Mouse (Mus musculus) Patski (cell line): ENCODE results near the gene Wwox. TPM values are rescaled to one million over a fixed set of nuclear protein-coding genes. Genes with fewer than 3 reads are reported as not detected.

Source experiments
- ATAC-seq: fragments of 100-300 bp; one replicate; pipeline ENCODE4 v1.8.0; 2021
- CTCF ChIA-PET: fragments of 350-600 bp; sonication (Branson Sonifier 250); formaldehyde crosslinking; loops from one replicate; lab custom pipeline; 2022; ENCODE audit warnings: inconsistent platforms; lab: Charles Lee
- POLR2A ChIA-PET: fragments of 350-600 bp; sonication (Branson Sonifier 250); formaldehyde crosslinking; loops from one replicate; lab custom pipeline; 2022; ENCODE audit warnings: antibody characterized with exemption, inconsistent platforms; lab: Charles Lee
- DNase-seq: peaks from one replicate; pipeline ENCODE4 v3.0.0-alpha.2; 2011; ENCODE audit warnings: low read depth, low spot score
- H3K27me3 ChIP-seq: fragments of 371-371 bp; one replicate; pipeline ENCODE4 v1.5.1; 2021
- CTCF ChIP-seq: fragments of 100-300 bp; IDR thresholded peaks from one replicate; pipeline ENCODE4 v1.5.1; 2021
- in situ Hi-C: fragments of 300-500 bp; cut with MboI; formaldehyde crosslinking; loops from 3 replicates; pipeline ENCODE4 v1.11.1; 2018; ENCODE audit warnings: low pct_unique_long_range_greater_than_20kb, mixed read lengths
- polyA plus RNA-seq: library from polyadenylated mRNA; unstranded; gene quantifications from one replicate; pipeline ENCODE4 v1.2.3, GENCODE M21; 2021

Wwox gene
- polyA plus RNA-seq, 1 experiment from 2014 or later, result 21.9 TPM

DNA sequence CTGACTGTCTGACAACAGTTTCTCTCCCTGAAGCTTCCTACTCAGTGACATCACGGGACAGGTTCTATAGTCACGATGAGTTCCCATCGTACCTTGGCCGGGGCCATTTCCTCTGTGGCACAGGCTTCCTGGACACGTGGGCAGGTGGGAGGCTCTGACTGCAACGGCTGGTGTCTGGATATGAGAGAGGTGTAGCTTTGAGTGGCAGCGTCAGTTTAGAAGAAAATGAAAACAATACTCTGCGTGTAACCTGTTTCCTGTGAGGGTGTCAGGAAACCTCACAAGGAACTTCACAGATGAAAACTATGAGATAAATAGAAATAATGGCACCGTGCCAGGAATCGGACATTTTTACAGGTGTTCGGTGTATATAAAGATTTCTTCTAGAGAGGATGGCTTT lies 750.4 kb downstream of the Wwox start:
- DNase-seq (no peak), ATAC-seq (no peak)
- in situ Hi-C loops, result no loop called here
- POLR2A ChIA-PET, result no interaction called here
- CTCF ChIA-PET, result no interaction called here
- H3K27me3 ChIP-seq, result no peaks in the 10 kb centered on the region
- no peak for TF ChIP-seq CTCF

DNA sequence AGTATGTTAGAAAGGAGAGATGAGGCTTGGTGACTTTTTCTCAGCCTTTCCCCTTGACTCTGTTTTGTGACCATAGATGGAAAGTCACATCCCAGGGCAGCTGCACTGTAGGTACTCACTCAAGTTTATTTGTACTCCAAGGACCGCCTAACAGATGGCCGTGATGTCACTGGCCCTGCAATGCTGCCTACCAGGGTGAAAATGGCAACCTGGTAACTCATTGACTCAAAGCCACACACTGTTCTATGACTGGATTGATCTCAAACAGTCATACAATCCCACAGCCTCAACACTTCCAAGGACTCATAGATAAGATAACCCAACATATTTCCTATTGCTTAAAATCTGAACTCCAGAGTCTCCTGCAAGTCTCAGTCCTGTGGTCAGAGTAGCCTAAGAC lies 754.3 kb downstream of the Wwox start:
- DNase-seq, result no peak
- ChIA-PET POLR2A (no interaction called here), CTCF (interaction anchor here (1.2 kb wide), 1 partner anchor 36 kb away, joined by 4 read pairs; no protein-coding TSS in a partner anchor)
- ATAC-seq, result no peak
- in situ Hi-C loops, result no loop called here
- H3K27me3 ChIP-seq, result no peaks in the 10 kb centered on the region
- no peak for TF ChIP-seq CTCF

DNA sequence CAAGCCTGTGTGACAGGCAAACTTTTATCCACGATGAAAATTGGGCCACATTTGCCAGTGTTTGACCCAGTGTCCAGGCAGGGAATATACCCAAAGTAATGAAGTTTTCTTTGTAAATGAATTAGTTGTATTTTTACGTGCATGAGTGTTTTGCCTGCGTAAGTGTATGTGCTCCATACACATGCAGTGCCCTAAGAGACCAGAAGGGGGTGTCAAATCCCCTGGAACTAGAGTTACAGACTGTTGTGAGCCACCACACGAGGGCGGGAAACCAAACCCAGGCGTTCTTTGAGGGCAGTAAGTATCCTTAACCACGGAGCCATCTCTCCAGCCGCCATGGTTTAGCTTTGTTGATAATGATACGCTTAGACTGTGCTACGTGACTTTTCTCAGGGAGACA lies 755.9 kb downstream of the Wwox start:
- ChIA-PET POLR2A (no interaction called here), CTCF (no interaction called here)
- no peak for ATAC-seq
- TF ChIP-seq CTCF, result no peak
- no peak for DNase-seq
- in situ Hi-C loops, result no loop called here
- H3K27me3 ChIP-seq, result no peaks in the 10 kb centered on the region

DNA sequence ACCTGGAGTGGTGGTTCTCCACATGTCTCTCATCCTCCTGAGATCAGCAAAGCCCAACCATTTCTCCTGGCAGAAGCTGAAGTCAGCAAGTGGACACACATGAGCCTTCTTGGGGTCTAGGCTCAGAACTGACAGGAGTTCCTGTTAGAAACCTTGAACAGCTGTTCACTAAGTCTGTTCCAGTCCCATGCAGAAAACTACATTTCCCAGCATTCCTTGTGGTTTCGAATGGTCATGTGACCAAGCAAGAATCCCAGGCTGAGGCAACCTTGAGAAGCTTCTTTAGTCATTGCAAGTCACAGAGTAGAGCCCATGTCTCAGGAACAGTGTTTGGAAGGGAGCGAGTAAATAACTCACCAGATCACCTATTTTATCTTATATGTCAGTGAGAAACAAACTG lies 757.4 kb downstream of the Wwox start:
- CTCF ChIA-PET, result no interaction called here
- in situ Hi-C loops, result no loop called here
- DNase-seq (no peak), ATAC-seq (no peak)
- POLR2A ChIA-PET, result no interaction called here
- TF ChIP-seq CTCF, result no peak
- H3K27me3 ChIP-seq, result no peaks in the 10 kb centered on the region

DNA sequence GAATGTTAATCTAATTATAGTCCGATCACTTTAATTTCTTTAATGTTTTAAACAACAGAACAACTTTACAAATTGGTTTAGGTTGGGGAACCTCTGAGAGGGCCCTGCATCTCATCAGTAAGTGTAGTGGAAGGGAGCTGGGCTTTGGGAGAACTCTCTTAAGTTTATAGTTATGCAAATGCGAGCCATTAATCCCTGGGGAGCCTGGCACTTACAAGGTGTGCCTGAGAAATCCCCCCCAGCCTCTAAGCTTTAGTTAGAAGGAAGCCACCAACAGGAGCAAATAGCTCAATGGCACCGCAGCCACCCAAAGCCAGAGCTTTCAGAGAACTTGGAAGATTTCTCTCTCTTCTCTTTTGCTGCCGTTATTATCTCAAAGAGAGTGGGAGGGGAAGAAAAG lies 759.7 kb downstream of the Wwox start:
- ATAC-seq, result no peak
- no peaks in the 10 kb centered on the region for H3K27me3 ChIP-seq
- ChIA-PET CTCF (no interaction called here), POLR2A (no interaction called here)
- TF ChIP-seq CTCF, result no peak
- no peak for DNase-seq
- in situ Hi-C loops, result no loop called here

DNA sequence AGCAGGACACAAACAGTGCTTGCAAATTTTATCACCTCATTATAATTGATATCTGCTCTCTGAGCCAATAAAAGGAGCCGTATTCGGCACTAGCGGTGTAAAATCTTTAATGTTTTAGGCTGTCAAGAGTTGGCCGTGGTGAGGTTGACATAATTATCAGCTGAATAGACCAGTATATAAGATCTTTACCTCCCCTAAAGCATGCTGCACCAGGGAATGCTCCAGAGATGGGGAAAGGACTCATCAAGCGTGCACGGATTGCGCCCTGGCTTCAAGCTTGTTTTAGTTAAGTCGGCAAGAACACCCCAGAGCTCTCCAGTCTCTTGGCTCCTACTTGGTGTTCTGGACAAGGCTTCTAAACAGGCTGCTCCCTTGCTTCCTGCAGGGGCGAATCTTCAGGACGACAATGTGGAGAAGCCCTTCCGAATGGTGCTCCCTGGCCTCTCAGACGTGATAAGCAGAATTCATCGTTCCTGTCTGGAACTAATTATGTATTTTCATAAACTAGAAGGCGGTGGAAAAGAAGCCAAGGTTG lies 760.2 kb downstream of the Wwox start:
- in situ Hi-C loops, result no loop called here
- no peak for DNase-seq
- ATAC-seq, result no peak
- POLR2A ChIA-PET, result no interaction called here
- CTCF ChIA-PET, result no interaction called here
- TF ChIP-seq CTCF, result no peak
- no peaks in the 10 kb centered on the region for H3K27me3 ChIP-seq

DNA sequence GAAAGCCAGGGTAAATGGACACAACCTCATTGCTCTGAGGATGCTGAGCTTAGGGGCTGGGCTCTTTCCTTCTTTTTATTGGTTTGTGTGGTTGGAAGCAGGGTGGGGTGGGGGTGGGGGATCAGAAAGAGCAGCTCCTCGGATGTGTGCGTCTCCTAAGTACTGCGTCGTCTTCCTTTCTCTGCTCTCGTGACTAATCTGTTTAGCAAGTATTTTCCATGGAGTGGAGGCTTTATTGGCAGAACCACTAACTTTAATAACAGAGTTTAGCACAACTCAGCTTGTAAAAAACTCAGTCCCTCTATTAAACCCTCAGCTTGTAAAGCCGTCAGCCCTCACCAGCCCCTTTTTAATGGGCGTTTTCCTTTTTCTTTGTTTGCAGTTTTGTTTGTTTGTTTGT lies 762.3 kb downstream of the Wwox start:
- no peak for TF ChIP-seq CTCF
- no peak for DNase-seq
- in situ Hi-C loops, result no loop called here

DNA sequence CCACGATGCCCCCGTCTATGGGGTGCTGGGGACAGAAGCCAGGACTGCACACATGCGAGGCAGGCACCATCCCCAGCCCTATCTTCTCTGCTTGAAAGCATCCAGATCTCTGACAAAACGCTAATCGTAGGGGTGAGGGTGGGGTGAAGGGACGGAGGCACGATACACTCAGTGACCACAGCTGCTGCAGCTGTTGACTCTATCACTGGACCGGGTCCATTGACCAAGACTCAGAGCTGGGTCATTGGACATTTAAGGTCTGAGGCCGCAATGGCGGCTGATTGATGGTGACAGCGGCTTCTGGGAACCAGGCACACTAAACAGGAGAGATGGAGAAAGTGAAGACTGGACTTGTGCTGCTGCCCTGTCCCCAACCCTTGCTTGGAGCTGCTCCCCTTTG lies 768.0 kb downstream of the Wwox start:
- DNase-seq (no peak), ATAC-seq (no peak)
- H3K27me3 ChIP-seq, result no peaks in the 10 kb centered on the region
- TF ChIP-seq CTCF, result no peak
- CTCF ChIA-PET, result no interaction called here
- in situ Hi-C loops, result no loop called here
- POLR2A ChIA-PET, result no interaction called here

More for the DNA sequence above, 762.3 kb downstream of the Wwox start:
- ChIA-PET CTCF (no interaction called here), POLR2A (no interaction called here)
- no peaks in the 10 kb centered on the region for H3K27me3 ChIP-seq
- ATAC-seq, result no peak

DNA sequence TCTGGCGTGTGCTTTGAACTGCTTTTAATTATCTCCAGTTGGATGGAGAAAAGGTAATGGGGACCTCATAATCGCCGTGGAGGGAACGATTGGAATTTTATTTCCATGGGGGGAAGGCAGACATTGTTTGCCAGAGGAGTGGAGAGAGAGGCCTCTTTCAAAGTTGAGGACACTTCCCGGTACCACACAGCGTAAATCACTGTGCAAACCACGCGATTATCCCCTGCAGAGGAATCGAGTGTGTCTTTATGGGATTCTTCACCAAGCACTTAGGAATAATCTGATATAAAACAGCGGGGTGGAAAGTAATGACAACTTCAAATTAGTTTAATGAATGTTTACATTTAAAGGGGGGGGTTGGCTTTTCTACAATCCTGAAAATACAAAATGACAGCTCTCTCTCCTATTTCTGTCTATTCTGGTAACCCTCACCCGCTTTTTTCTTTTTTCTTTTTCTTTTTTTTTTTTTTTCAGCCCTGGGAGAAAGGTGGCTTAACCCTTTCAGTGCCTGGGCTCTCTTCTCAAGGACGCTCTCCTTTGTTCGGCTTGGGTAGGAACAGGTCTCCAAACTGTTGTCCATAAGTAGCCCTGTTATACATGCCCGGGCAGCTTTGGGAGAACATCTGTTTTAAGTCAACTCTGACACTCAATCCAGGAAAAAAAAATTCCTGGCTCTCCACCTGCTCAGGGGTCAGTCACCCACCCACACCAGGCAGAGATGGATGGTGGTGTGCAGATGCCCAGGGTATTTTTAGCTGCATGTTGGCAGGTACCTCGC lies 769.1 kb downstream of the Wwox start:
- ATAC-seq (no peak), DNase-seq (no peak)
- POLR2A ChIA-PET, result no interaction called here
- TF ChIP-seq CTCF, result no peak
- in situ Hi-C loops, result no loop called here
- no peaks in the 10 kb centered on the region for H3K27me3 ChIP-seq
- CTCF ChIA-PET, result no interaction called here

DNA sequence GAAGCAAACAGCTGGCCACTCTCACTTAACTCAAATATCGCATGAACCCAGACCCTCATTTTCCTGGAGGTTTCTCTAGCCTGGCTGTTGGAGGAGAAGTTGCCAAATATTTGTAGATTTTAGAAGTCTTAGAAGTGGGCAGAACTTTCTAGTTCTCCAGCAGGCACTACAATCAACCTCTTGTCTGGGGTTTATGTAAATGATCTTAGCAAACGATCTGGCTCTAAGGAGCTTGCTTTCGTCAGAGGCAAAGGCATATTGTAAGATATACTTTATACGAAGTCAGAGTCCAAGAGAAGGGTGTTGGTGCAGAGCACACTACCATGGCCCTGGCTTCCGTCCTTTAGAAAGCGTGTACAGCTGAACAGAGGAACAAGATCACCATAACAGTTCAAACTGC lies 770.6 kb downstream of the Wwox start:
- TF ChIP-seq CTCF, result no peak
- ATAC-seq (no peak), DNase-seq (no peak)
- CTCF ChIA-PET, result interaction anchor here (1.3 kb wide), 1 partner anchor 12 kb away, joined by 3 read pairs; no protein-coding TSS in a partner anchor
- no peaks in the 10 kb centered on the region for H3K27me3 ChIP-seq
- POLR2A ChIA-PET, result no interaction called here
- in situ Hi-C loops, result no loop called here

DNA sequence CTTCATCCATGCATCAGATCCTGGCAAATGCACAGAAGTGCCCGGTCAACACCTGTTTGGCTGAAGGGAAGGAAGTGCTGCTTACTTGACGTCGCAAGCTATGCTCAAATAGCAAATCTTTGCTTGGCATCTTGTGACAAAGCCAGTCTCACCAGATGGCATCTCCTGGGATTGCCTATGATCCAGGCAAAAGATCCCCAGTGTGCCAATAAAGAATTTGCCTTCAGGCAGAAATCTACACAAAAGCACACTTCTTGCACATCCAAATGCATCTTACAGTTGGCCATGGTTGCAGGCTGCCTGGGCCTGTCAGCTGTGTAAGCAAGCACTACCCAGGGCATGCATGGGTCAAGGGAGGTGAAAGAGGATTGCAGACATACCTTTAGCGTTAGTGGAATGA lies 773.7 kb downstream of the Wwox start:
- TF ChIP-seq CTCF, result no peak
- DNase-seq (no peak), ATAC-seq (no peak)
- in situ Hi-C loops, result no loop called here
- CTCF ChIA-PET, result no interaction called here
- no peaks in the 10 kb centered on the region for H3K27me3 ChIP-seq
- POLR2A ChIA-PET, result no interaction called here
